Mouse (Mus musculus) left cerebral cortex, adult 2 months (tissue): ENCODE data around the gene Mcm2. TPM values are rescaled to one million over a fixed set of nuclear protein-coding genes. Genes with fewer than 3 reads are reported as not detected.

Experiments
- DNase-seq, 2 experiments: peaks; one replicate each; pipeline ENCODE4 v3.0.0; 2021 to 2022; ENCODE audit warnings: low spot score in 2 of 2, mixed read lengths in 1 of 2; ENCODE audit errors: extremely low spot score in 1 of 2
- H3K27ac ChIP-seq: fragments of 200-600 bp; 2 replicates; pipeline ENCODE4 v1.8.1; 2022
- H3K4me3 ChIP-seq: fragments of 200-600 bp; 2 replicates; pipeline ENCODE4 v1.8.1; 2022
- CTCF ChIP-seq: fragments of 200-600 bp; IDR thresholded peaks from 2 replicates; pipeline ENCODE4 v1.8.1; 2022; ENCODE audit warnings: antibody characterized with exemption, mild to moderate bottlenecking, moderate library complexity
- intact Hi-C: fragments of 180-260 bp; cut with DNase I; formaldehyde crosslinking; loops from one replicate; pipeline ENCODE4 v1.15.1; 2025
- total RNA-seq, 2 experiments: library from RNA; stranded (reverse); gene quantifications; 2 replicates each; pipeline ENCODE4 v1.2.3; 2021

Mcm2 gene
- total RNA-seq, 2 experiments from 2014 or later, result 2.1 to 4.5 TPM

DNA sequence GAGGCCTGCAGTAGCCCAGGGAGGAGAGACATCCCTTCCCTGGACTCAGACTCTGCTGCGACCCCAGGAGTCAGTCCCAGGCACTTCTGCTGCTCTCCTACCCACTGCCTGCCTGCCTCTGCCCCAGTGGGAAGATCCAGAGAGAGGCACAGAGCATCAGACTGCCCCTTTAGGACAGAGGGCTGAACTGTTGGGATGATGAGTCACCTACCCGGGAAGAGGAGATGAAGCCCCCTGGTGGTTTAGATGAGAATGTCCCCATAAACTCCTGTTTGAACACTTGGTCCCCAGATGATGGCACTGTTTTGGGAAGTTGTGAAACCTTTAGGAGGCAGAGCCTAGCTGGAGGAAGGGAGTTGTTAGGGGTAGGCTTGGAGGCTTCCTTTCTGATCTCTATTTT, 37.7 kb downstream of the Mcm2 start:
- intact Hi-C loops, result no loop called here

DNA sequence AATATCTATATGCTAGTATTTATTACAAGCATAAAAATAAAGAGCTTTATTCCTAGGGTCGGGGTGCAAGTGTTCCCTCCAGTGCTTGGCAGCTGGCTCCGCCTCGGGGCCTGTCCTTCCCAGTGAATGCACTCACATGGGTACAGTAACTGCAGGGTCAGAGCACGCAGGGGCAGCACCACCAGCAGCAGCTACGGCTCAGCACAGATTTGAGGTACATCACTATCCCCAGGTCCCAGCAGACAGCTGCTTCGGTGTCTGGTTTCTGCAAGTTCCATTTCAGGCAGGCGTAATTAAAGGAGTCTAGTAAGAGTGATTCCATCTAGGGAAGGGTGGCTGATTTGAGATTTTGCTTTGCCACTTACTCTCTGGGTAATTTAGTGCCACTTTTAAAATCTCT, 40.2 kb downstream of the Mcm2 start:
- H3K27ac ChIP-seq, result no peak overlapping the region
- no peak for DNase-seq
- no peak for TF ChIP-seq CTCF
- intact Hi-C loops, result no loop called here
- H3K4me3 ChIP-seq, result no peak overlapping the region

More for the DNA sequence above, 37.7 kb downstream of the Mcm2 start:
- no peak overlapping the region for H3K4me3 ChIP-seq
- H3K27ac ChIP-seq, result no peak overlapping the region
- DNase-seq, result no peak
- TF ChIP-seq CTCF, result peak; percentile 65

DNA sequence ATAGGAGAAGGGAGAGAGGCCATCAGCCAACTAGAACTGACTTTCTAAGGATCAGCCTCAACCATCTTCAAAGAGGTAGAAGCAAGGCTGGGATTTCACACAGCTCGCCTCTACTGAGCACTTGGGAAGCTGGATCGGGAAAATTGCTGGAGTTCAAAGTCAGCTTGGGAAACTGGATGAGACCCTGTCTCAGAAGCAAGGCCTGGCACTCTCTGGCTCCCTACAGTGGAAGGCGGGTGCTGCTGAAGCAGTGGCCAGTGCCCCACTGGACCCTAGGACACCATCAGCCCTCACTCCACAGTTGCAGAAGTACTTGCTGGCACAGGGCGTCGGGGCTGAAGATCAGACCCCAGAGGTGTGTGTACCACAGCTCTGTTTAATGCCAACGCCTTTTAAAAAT, 40.8 kb downstream of the Mcm2 start:
- no peak for TF ChIP-seq CTCF
- no peak for DNase-seq
- no peak overlapping the region for H3K27ac ChIP-seq
- intact Hi-C loops, result no loop called here
- H3K4me3 ChIP-seq, result no peak overlapping the region

DNA sequence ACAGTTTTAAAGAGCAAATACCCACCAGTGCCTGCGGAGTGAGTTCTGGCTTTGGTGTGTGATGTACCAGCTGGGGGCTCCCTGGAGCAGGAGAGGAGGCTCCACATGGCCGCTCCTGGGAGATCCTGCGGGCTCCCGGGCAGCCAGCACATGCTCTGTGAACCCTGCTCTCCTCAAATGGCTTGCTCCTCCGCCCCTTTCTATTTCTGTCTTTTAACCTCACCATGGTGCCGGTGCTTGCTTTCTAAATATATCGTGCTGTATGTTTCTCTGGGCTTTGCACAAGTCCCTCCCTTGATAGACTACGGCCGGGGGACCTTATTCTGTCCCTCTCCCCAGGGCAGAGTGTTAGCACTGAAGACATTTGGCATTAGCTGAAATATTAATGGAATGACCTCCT, 41.3 kb downstream of the Mcm2 start:
- Histone ChIP-seq H3K4me3 (no peak overlapping the region), H3K27ac (no peak overlapping the region)
- peak; percentile 25 for TF ChIP-seq CTCF
- intact Hi-C loops, result no loop called here
- no peak for DNase-seq

DNA sequence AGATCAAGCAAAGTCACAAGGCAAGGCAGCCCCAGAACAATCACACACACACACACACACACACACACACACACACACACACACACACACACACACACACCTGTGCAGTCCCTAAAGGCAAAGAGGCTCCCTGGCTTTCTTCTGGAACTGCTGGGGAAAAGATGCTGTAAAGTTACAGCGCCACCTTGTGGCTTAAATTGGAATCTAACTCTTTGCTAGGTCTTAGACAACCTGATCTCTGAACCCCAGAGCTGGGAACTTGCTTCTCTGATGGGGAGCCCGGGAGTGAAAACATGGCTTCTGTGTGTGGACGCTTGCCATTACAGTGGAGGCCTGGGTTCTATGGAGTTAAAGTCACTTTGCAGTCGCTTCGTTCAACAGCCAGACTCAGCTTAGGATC, 42.9 kb downstream of the Mcm2 start:
- no peak overlapping the region for H3K27ac ChIP-seq
- intact Hi-C loops, result loop anchor here (1.0 kb wide), 1 partner anchor 306 kb away; no protein-coding TSS in a partner anchor
- TF ChIP-seq CTCF, result peak; percentile 69
- peak; percentile 64 for DNase-seq
- no peak overlapping the region for H3K4me3 ChIP-seq

DNA sequence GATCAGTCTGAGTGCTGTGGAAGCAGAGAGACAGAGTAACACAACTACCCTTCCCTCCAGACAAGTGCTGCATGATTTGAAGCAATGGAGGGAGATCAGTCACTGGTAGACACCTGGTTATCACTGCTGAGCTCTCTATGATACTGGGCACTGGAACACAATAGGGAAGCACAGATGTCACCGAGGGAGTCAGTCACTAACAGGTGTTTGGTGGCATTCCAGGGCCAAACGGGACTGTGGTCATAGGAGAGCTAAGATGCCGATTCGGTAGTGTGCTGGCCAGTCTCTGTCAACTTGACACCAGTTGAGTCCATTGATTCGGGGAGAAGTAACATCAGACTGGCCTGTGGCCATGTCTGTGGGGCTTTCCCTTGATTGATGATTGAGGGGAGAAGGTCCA, 44.1 kb downstream of the Mcm2 start:
- H3K27ac ChIP-seq, result no peak overlapping the region
- no peak for TF ChIP-seq CTCF
- intact Hi-C loops, result no loop called here
- no peak for DNase-seq
- H3K4me3 ChIP-seq, result no peak overlapping the region

DNA sequence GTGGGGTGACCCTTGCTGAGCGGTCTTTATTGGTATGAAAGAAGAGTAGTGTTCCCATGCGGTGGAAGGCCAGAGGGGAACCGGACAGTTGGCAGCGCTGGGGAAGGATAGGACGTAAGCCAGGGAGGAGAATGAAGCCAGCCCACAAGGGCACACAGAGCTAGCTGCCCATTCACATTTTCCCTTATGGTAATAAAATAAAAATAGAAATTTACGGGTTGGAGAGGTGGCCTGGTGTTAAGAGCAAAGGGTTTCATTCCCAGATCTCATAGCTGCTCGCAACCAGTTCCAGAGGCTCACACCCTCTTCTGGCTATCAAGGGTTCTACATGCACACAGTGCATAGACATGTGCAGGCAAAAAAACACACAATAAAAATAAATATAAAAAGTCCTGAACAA, 48.5 kb downstream of the Mcm2 start:
- Histone ChIP-seq H3K27ac (no peak overlapping the region), H3K4me3 (no peak overlapping the region)
- DNase-seq, result no peak
- TF ChIP-seq CTCF, result peak; percentile 9
- intact Hi-C loops, result no loop called here

DNA sequence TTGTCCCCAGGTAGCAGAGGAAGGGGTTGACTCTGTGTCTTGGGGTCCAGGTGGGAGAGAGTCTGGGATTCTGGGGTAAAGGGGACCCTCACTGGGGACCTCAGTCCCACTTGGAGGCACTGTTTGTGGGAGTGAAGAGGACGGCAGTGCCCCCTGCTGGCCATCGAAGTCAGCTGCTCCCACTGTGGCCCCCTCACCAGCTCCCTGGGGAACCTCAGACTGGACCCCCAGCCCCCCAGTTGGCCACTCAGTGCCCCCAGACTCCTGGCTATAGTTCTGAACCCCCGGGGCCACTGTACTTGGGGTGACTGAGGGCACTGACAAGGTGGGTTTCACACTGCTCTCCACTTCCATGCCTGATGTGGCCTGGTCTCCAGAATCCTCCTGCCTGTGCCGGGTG, 49.3 kb downstream of the Mcm2 start:
- Histone ChIP-seq H3K4me3 (no peak overlapping the region), H3K27ac (no peak overlapping the region)
- DNase-seq, result no peak
- intact Hi-C loops, result no loop called here
- peak; percentile 62 for TF ChIP-seq CTCF

DNA sequence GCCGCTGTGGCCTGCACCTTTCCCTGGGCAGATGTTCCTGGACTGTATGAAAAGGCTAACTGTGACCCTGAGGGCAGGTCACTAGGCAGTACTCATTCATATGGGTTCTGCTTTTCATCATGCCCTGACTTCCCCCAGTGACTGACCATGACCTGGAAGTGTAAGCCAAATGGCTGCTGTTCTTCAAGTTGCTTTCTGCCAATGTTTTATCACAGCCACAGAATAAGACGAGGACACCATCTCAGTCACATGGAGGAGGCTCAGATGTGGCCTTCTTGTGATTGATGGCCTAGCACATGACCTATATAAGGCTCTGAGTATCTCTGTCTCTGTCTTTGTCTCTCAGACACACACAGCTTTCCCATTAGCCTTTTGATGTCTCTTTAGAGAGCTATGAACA, 51.0 kb downstream of the Mcm2 start:
- no peak for DNase-seq
- intact Hi-C loops, result no loop called here
- no peak overlapping the region for H3K27ac ChIP-seq
- H3K4me3 ChIP-seq, result no peak overlapping the region
- no peak for TF ChIP-seq CTCF

DNA sequence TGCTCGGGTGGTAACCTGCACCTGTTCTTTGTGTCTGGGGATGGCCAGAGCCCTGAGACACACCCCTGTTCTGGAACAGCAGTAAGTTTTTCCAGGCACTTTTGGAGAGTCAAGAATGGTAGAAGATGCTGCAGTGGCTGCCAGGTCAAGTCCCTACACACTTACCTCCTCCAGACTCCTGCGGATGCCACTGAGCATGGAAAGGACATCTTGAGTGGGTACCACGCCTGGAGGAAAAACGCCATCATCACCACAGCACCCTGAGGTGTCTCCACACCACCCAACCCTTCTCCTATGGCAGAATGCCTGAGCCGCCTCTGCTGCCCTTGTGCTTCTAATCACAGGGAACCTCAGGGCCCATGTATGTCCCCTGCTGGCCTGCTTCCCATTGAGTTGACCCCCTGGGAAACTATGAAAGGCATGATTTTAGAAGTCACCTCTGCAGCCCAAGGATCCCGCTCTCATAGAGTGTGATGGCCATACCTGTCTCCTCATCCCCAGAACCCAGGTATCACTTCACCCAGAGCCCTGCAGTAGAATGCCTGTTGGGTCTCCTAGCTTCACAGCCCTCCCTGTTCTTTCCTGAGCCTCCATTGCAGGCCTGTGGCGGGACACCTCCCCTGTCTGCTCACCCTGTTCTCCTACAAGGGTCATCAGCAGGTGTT, 53.5 kb downstream of the Mcm2 start:
- TF ChIP-seq CTCF, result no peak
- H3K27ac ChIP-seq, result no peak overlapping the region
- intact Hi-C loops, result no loop called here
- DNase-seq, result no peak
- no peak overlapping the region for H3K4me3 ChIP-seq

DNA sequence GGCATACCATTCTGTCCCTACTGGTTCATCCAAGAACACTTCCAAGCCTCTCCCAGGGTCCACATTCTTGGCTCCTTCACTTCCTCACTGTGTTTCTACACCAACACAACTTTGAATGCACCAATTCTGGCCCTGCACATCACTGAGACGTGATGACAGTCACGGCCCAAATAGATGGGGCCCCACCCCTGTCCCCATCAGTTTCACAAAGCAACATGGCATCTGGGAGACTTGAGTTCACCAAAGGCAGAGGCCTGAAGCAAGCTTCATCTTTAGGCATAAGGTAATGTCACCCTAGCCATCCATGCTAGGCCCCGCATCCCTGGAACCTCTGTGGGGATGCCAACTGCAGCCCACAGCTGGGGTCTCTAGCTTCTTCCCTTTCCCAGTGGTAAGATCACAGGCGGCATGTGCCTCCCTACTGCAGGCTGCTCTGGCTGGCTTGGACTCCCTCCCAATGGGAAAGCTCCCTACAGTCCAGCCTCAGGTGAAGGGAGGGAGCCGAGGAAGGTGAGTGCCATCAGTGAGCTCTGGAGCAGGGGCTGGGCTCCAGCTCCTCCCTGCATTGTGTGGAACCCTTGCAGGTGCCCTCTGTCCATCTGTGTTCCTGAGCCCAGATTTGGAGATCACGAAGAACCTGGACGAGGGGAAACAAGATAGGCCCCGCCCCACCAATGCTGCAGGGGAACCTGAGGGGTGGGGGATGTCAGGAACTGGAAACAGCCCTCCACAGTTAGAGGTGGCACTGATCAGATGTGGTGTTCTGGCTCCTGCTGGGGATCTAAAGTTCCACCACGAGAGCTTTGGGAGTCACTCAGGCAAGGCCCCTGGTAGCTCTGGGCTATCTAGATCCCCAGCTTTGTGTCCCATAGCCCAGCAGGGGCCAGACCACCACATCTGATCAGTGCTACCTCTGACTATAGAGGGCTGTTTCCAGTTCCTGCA, 54.5 kb downstream of the Mcm2 start:
- no peak for DNase-seq
- intact Hi-C loops, result no loop called here
- Histone ChIP-seq H3K4me3 (no peak overlapping the region), H3K27ac (no peak overlapping the region)
- no peak for TF ChIP-seq CTCF

DNA sequence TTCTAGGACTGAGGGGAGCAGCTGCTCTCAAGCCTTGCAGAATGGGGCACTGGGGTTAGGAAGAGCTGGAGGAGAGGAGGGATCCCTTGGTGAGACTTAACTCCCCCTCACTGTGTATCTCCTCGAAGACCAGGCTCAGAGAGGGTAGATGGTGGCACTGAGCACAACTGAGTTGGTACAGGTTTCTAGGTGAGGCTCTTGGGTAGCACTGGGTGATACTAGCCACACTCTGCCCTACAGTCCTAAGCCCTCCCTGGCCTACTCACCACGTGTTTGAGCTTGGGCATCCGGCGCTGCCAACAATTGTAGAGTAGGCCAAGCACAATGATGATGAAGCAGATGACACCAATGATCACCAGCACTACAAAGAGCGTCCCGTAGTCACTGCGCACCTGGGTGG, 55.3 kb downstream of the Mcm2 start:
- intact Hi-C loops, result no loop called here
- Histone ChIP-seq H3K4me3 (peak overlapping the region; percentile 93), H3K27ac (peak overlapping the region; percentile 94; the same call in 1 of the 2 replicates)
- DNase-seq, result no peak
- TF ChIP-seq CTCF, result no peak

DNA sequence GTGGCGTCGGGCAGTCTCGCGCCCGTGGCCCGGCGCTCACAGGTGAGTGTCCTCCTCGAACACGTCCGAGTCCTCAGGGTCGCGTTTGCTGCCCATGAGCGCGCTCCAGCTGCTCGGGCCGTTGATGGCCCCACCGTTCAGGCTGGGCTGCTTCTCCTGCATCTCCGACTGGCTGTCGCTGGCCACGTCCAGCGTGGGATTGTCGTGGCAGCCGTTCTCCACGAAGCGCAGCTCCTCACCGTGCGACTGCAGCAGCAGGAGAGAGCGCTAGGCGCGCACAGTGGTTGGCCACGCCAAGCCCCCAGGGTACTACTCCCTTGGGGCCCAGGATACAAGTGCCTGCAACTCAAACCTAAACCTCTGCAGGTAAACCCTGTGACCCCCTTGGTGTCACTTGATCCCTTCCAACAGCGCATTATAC, 55.8 kb downstream of the Mcm2 start:
- peak in 1 of 2 experiments; percentile 64 for DNase-seq
- no peak for TF ChIP-seq CTCF
- Histone ChIP-seq H3K4me3 (peak overlapping the region; percentile 93), H3K27ac (peak overlapping the region; percentile 94)
- intact Hi-C loops, result no loop called here
